Mouse (Mus musculus) stomach, postnatal 0 days (tissue): ENCODE data around the gene Serpina12. TPM values are rescaled to one million over a fixed set of nuclear protein-coding genes. Genes with fewer than 3 reads are reported as not detected.

ENCODE experiments used
- ATAC-seq: fragments of 200-750 bp; cut with Nextera tagmentation; 2 replicates; pipeline ENCODE4 v1.8.0; 2017; ENCODE audit not compliant: low FRiP score, low TSS enrichment
- DNase-seq: peaks from one replicate; pipeline ENCODE4 v3.0.0-alpha.2; 2016; ENCODE audit warnings: low spot score
- H3K27ac ChIP-seq: fragments of 300-500 bp; sonication (generic); replicated peaks from 2 replicates; pipeline ENCODE4 v1.5.1; 2014; ENCODE audit warnings: mild to moderate bottlenecking, control low read depth
- H3K27me3 ChIP-seq: fragments of 300-500 bp; sonication (generic); 2 replicates; pipeline ENCODE4 v1.6.1; 2014; ENCODE audit warnings: low read length; ENCODE audit not compliant: control insufficient read depth, insufficient read depth
- H3K36me3 ChIP-seq: fragments of 300-500 bp; sonication (generic); 2 replicates; pipeline ENCODE4 v1.6.1; 2014; ENCODE audit warnings: low read length, mixed read lengths; ENCODE audit not compliant: control insufficient read depth, insufficient read depth
- H3K4me1 ChIP-seq: fragments of 300-500 bp; sonication (generic); replicated peaks from 2 replicates; pipeline ENCODE4 v1.6.1; 2014; ENCODE audit warnings: antibody characterized with exemption; ENCODE audit not compliant: control insufficient read depth, insufficient read depth
- H3K4me2 ChIP-seq: fragments of 300-500 bp; sonication (generic); replicated peaks from 2 replicates; pipeline ENCODE4 v1.6.1; 2014; ENCODE audit warnings: low read depth, mild to moderate bottlenecking, control low read depth, moderate library complexity
- H3K4me3 ChIP-seq: fragments of 300-500 bp; sonication (generic); 2 replicates; pipeline ENCODE4 v1.5.1; 2014; ENCODE audit warnings: low read depth, low read length, control low read depth
- H3K9ac ChIP-seq: fragments of 300-500 bp; sonication (generic); 2 replicates; pipeline ENCODE4 v1.6.1; 2014; ENCODE audit warnings: mild to moderate bottlenecking, low read length, control low read depth, mixed read lengths
- H3K9me3 ChIP-seq: fragments of 300-500 bp; sonication (generic); 2 replicates; pipeline ENCODE4 v1.6.1; 2016; ENCODE audit warnings: low read length; ENCODE audit not compliant: control insufficient read depth
- CTCF ChIP-seq: IDR thresholded peaks from 2 replicates; pipeline ENCODE4 v1.5.1; 2016; ENCODE audit warnings: antibody characterized with exemption, low read depth, mild to moderate bottlenecking, moderate library complexity
- EP300 ChIP-seq: optimal IDR thresholded peaks from 2 replicates; pipeline ENCODE3; 2016; ENCODE audit warnings: antibody characterized with exemption
- WGBS: fragments of 180-500 bp; shearing (Covaris S2); extraction: QIAGEN DNeasy Blood & Tissue Kit; methylation state at CpG from one replicate; pipeline ENCODE4 v1.1.7; 2014; 5-methylcytosine and 5-hydroxymethylcytosine counted together
- polyA plus RNA-seq: library from polyadenylated mRNA; unstranded; fragments of >200 nt; fragmentation: Nextera tagmentation; extraction: Ambion mirVana; gene quantifications from 2 replicates; pipeline ENCODE4 v1.2.1, GENCODE M21; 2015

The Serpina12 gene
- polyA plus RNA-seq, 1 experiment from 2014 or later = 2.5 TPM

DNA sequence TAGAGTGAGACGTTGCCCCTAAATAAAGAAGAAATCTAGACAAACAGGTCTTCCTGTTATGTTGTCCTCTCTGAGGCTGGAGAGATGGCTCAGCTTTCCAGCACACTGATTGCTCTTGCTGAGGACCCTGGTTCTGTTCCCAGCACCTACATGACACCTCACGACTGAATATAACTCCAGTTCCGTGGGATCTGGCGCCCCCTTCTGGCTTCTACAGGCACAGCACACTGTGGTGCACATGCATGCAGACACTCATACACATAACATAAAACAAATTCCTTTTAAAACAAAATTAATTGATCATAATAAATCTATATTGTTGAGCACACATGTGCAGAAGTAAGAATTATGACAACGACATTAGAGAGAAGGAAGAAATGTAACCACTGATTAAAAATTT is 39.6 kb downstream of the Serpina12 start:
- no peak for TF ChIP-seq EP300
- TF ChIP-seq CTCF = peak; percentile 21
- H3K9ac ChIP-seq = no peak overlapping the region
- no peaks in the 10 kb centered on the region for H3K27me3 ChIP-seq
- H3K4me1 ChIP-seq = no peaks in the 10 kb centered on the region
- 80% methylated on average over 5 of the region's 5 CpGs for WGBS
- H3K4me3 ChIP-seq = no peak overlapping the region
- no peak overlapping the region for H3K4me2 ChIP-seq
- DNase-seq = no peak
- no peaks in the 10 kb centered on the region for H3K9me3 ChIP-seq
- no peak overlapping the region for H3K27ac ChIP-seq
- ATAC-seq = no peak
- H3K36me3 ChIP-seq = no peaks in the 10 kb centered on the region

DNA sequence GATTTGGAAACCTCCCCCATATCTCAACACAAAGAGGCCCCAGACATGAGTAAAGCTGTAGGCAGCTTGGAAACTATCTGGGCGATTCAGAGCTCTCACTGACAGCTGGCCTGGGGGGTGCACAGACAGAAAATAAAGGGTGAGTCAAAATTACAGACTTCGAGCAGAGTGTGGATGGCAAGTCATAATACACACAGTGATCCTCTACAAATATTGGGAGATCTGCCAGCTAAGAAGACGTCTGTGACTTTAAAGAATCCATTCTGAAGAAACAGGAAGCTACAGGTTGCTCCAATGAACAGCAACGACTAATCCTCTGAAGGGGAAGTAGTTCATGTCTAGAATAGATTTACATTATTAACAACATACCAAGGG is 41.0 kb downstream of the Serpina12 start:
- Histone ChIP-seq H3K9ac (no peak overlapping the region), H3K4me1 (no peaks in the 10 kb centered on the region), H3K27me3 (no peaks in the 10 kb centered on the region), H3K4me3 (no peak overlapping the region), H3K36me3 (no peaks in the 10 kb centered on the region), H3K27ac (no peak overlapping the region), H3K9me3 (no peaks in the 10 kb centered on the region), H3K4me2 (no peak overlapping the region)
- WGBS = 19% methylated on average over 4 of the region's 4 CpGs
- TF ChIP-seq EP300 (no peak), CTCF (no peak)
- no peak for ATAC-seq
- no peak for DNase-seq

DNA sequence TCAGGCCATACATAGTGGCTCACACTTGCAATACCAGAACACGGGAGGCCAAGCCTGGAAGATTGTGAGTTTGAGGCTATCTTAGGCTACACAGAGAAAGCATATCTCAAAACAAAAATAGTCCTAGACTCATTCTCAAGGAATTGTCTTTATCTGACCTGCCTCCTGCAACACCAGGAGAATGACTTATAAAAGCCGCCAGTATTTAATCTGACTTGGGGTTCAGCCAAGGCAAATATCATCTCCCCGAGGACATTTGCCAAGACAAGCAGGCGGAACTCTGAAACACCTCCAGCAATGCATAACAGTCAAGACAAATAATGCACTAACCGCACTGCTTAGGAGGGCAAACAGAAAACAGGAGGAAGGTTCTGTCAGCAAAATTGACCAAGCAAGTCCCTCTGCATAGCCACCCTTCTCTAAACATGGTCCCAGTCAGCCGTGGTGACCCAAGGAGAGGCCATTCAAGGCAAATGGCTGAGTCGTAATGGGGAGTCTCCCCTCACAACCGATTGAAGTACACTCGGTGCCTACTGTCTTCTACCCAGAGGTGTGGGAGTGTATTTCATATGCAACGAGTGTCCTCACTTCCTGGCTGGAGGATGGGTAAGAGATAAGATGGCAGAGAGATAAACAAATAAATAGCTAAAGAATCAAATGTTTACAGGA is 41.5 kb downstream of the Serpina12 start:
- H3K9ac ChIP-seq = no peak overlapping the region
- H3K4me3 ChIP-seq = no peak overlapping the region
- ATAC-seq (peak; percentile 88), DNase-seq (peak; percentile 71)
- no peaks in the 10 kb centered on the region for H3K9me3 ChIP-seq
- H3K27me3 ChIP-seq = no peaks in the 10 kb centered on the region
- no peaks in the 10 kb centered on the region for H3K4me1 ChIP-seq
- H3K4me2 ChIP-seq = no peak overlapping the region
- WGBS = 30% methylated on average over 10 of the region's 10 CpGs
- no peaks in the 10 kb centered on the region for H3K36me3 ChIP-seq
- TF ChIP-seq EP300 (no peak), CTCF (no peak)
- 0 out of 2 replicates have a peak overlapping the region, but pooled peaks have one; percentile 41 for H3K27ac ChIP-seq

DNA sequence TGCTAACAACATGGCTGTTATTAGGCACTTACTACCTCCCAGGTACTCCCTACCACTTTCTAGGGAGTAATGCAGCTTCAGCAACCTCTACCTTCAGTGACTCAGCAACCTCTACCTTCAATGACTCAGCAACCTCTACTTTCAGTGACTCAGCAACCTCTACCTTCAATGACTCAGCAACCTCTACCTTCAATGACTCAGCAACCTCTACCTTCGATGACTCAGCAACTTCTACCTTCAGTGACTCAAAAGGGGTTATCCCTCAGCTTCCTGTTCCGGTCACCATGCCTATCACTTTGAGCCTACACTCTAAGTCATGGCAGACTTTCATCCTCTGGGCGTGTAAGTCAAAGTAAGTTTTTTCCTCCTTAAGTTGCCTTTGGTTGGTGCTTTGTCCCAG is 43.6 kb downstream of the Serpina12 start:
- Histone ChIP-seq H3K4me1 (no peaks in the 10 kb centered on the region), H3K9me3 (no peaks in the 10 kb centered on the region), H3K27ac (no peak overlapping the region), H3K9ac (no peak overlapping the region), H3K4me2 (no peak overlapping the region), H3K4me3 (no peak overlapping the region), H3K36me3 (no peaks in the 10 kb centered on the region), H3K27me3 (no peaks in the 10 kb centered on the region)
- WGBS = 86% methylated on average over 3 of the region's 3 CpGs
- ATAC-seq (no peak), DNase-seq (no peak)
- no peak for TF ChIP-seq CTCF
- TF ChIP-seq EP300 = no peak

DNA sequence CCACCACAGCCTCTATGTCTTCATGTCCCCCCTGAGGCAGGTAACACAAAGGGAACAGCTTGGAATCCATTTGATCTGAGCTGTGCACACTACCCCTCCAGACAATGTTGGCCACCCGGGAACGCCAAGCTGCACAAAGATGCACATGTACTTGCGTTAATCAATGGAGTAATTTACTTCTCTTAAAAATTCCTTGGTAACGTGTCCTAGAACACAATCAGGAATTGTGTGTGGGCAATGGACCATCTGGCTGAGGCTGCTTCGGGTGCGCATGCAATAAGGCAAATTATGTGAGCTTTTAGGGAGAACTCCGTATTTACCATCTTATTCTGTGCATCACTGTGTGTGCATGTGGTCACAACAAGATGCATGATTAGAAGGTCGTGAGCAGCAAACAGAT is 44.6 kb downstream of the Serpina12 start:
- ATAC-seq = no peak
- no peak overlapping the region for H3K4me3 ChIP-seq
- H3K4me2 ChIP-seq = no peak overlapping the region
- no peaks in the 10 kb centered on the region for H3K27me3 ChIP-seq
- TF ChIP-seq EP300 (no peak), CTCF (no peak)
- H3K27ac ChIP-seq = no peak overlapping the region
- 90% methylated on average over 8 of the region's 8 CpGs for WGBS
- no peaks in the 10 kb centered on the region for H3K4me1 ChIP-seq
- H3K9ac ChIP-seq = no peak overlapping the region
- no peaks in the 10 kb centered on the region for H3K9me3 ChIP-seq
- DNase-seq = no peak
- H3K36me3 ChIP-seq = no peaks in the 10 kb centered on the region

DNA sequence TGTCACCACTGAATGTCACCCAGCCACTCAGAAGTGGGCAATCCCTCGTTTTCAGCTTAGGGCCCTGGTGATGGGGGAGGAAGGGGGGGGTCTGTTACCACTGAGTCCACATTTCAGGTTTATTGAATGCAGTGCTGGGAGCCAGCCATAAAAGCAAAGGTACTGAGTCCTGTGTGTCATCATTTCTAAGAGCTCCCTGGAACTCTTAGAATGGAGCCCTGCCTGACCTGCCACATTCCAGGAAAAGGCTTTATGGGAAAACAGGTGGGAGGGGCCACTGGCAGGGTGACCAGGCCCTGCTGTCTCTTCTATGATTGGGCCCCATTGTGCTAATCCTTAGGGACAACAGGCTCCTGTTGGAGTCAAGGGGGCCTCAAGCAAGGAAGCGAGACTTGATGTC is 47.7 kb downstream of the Serpina12 start:
- DNase-seq (no peak), ATAC-seq (no peak)
- WGBS = 48% methylated on average over 2 of the region's 2 CpGs

More for the DNA sequence above, 47.7 kb downstream of the Serpina12 start:
- Histone ChIP-seq H3K27me3 (no peaks in the 10 kb centered on the region), H3K27ac (no peak overlapping the region), H3K36me3 (no peaks in the 10 kb centered on the region), H3K9me3 (no peaks in the 10 kb centered on the region), H3K9ac (no peak overlapping the region), H3K4me2 (no peak overlapping the region), H3K4me3 (no peak overlapping the region), H3K4me1 (no peaks in the 10 kb centered on the region)
- TF ChIP-seq EP300 (no peak), CTCF (no peak)
